Mouse (Mus musculus): Measurements from ENCODE around the gene Tvp23b.

- TF ChIP-seq HCFC1 (IDR thresholded peaks at IDR 0.05; ENCODE audit: borderline replicate concordance, insufficient read depth, low read length) (no peak), ZNF384 (IDR thresholded peaks at IDR 0.05; ENCODE audit: low read depth, low read length) (no peak)
Observed at GRCm38 (mm10) chr11:62883407-62883806, 4.2 kb downstream of the Tvp23b start.

Measured in ES-E14 (cell line).